Mouse (Mus musculus): Measurements from ENCODE around the gene Myrfl. TPM values are rescaled to one million over a fixed set of nuclear protein-coding genes. Genes with fewer than 3 reads are reported as not detected.

Gene Myrfl
- polyA plus RNA-seq (2015; fragmentation: Nextera tagmentation; extraction: Ambion mirVana) = 0.19 and 0.28 TPM in 2 replicates

DNA sequence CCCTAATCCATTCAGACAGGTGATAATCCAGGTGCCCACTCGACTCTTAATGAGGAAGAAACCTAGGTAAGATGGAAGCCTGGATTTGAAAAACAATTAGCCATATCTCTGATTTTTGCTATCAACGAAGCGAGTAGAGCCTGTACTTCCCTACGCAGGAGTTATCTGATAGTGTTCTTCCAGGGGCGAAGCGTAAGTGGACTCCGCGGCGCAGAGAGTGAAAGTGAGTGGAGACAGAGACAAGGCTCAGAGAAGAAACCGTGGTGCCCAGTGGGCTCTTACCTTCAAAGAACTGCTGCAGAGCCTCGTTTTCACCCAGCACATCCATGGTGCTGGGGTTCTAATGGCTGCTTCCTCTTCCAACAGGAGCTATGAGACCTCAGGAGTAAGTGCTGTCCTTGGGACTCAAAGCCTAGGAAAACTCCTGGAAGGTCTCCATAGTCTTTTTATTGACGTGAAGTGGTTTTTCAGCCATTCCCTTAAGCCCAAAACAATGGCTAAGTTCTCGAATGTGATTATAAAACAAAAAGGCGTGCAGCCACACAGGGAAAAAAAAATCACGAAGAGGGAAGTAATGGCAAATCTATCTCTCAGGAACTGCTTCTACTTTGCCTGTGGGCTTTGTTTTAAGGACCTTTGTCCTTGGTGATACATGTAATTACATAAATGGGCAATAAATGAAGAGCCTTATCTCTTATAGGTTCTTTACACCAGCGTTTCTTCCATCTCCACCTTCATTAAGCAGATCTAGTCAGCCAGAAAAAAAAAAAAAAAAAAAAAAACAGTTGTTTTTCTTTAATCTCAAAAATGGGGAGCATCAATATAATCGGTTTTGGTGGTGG lies at the start of gene Myrfl:
TSS of gene Myrfl (minus strand) at position 584 of the 842 bp plus-strand sequence.
- Histone ChIP-seq H3K4me2 (no peak within 1 kb of the TSS), H3K27me3 (no peaks in the 10 kb centered on the region), H3K4me3 (no peak within 1 kb of the TSS), H3K27ac (no peak within 1 kb of the TSS), H3K9me3 (replicated peaks) (no peaks in the 10 kb centered on the region), H3K9ac (no peak within 1 kb of the TSS), H3K4me1 (replicated peaks) (no peaks in the 10 kb centered on the region), H3K36me3 (no peaks in the 10 kb centered on the region)
- 68% methylated on average over 17 of the region's 17 CpGs for WGBS
- no peak for ATAC-seq (replicated peaks; ENCODE audit: insufficient number of reproducible peaks, insufficient read depth, low FRiP score, low read depth)

DNA sequence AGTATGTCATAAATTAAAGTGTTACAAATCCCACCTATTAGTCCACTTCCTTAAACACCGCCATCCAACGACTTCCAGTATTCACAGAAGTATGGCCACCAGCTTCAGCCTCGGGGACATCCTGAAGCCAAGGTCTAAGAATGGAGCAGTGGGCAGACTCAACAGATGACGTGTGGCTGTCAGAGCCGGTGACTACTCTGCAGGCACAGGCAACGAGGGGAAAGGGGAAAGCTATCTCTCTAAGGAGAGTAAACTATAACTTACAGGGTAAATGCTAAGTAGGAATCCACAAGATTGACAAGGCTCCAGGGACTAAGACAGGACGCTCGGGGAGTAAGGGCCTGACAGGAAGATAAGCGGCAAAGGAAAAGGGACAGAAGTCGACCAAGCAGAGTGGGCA lies 48.2 kb upstream of the Myrfl start:
- H3K36me3 ChIP-seq = peaks cover 9% of the 10 kb centered on the region

DNA sequence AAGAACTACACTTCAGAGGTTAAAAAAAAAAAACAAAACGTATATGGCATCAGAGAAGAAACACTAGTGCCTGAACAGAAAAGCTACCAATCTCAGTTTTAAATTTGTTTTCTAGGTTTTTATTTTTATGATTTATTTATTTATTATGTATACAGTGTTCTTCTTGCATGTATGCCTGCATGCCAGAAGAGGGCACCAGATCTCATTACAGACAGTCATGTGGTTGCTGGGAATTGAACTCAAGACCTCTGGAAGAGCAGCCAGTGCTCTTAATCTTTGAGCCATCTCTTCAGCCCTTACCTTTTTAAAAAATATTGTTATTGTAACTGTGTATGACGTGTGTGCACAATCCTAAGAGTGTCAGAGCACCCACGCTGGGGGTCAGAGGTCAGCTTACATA lies 47.4 kb upstream of the Myrfl start:
- Histone ChIP-seq H3K4me1 (replicated peaks) (peaks cover 24% of the 10 kb centered on the region), H3K27me3 (no peaks in the 10 kb centered on the region), H3K36me3 (peaks cover 13% of the 10 kb centered on the region), H3K27ac (0 out of 2 replicates have a peak overlapping the region, but pooled peaks have one; percentile 75), H3K4me3 (no peak overlapping the region), H3K4me2 (no peak overlapping the region), H3K9me3 (replicated peaks) (no peaks in the 10 kb centered on the region), H3K9ac (no peak overlapping the region)
- no peak for ATAC-seq (replicated peaks; ENCODE audit: insufficient number of reproducible peaks, insufficient read depth, low FRiP score, low read depth)
- WGBS = 91% methylated on average over 3 of the region's 3 CpGs

More for the DNA sequence above, 48.2 kb upstream of the Myrfl start:
- H3K4me3 ChIP-seq = no peak overlapping the region; the same call in 1 of the 2 replicates
- 27% methylated on average over 10 of the region's 10 CpGs for WGBS
- H3K4me1 ChIP-seq (replicated peaks) = peaks cover 24% of the 10 kb centered on the region
- no peaks in the 10 kb centered on the region for H3K9me3 ChIP-seq (replicated peaks)
- no peaks in the 10 kb centered on the region for H3K27me3 ChIP-seq
- H3K9ac ChIP-seq = peak overlapping the region; percentile 4; the same call in 1 of the 2 replicates
- H3K4me2 ChIP-seq = peak overlapping the region; percentile 35
- H3K27ac ChIP-seq = peak overlapping the region; percentile 75
- no peak; the same call in 1 of the 2 replicates for ATAC-seq (replicated peaks; ENCODE audit: insufficient number of reproducible peaks, insufficient read depth, low FRiP score, low read depth)

DNA sequence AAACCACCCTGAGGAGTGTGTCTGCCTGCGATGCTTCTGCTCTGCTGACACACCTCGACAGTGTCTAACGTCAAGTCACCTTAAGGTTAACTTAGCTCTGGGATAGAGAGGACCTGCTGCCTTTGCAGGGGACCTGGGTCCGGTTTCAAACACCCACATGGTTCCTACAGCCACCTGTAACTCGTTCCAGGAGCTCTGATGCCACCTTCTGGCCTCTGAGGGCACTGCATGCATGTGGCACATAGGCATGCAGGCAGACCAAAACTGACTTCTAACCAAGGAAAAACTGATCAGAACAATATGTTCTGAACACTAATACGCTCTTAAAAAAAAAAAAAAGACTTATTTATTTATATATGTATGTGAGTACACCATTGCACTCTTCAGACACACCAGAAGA lies 46.3 kb upstream of the Myrfl start:
- Histone ChIP-seq H3K27me3 (no peaks in the 10 kb centered on the region), H3K4me3 (no peak overlapping the region), H3K4me1 (replicated peaks) (peaks cover 14% of the 10 kb centered on the region; the same call in 1 of the 2 replicates), H3K27ac (no peak overlapping the region), H3K9me3 (replicated peaks) (no peaks in the 10 kb centered on the region), H3K36me3 (peaks cover 23% of the 10 kb centered on the region), H3K9ac (no peak overlapping the region), H3K4me2 (no peak overlapping the region)
- 96% methylated on average over 6 of the region's 6 CpGs for WGBS
- no peak for ATAC-seq (replicated peaks; ENCODE audit: insufficient number of reproducible peaks, insufficient read depth, low FRiP score, low read depth)

DNA sequence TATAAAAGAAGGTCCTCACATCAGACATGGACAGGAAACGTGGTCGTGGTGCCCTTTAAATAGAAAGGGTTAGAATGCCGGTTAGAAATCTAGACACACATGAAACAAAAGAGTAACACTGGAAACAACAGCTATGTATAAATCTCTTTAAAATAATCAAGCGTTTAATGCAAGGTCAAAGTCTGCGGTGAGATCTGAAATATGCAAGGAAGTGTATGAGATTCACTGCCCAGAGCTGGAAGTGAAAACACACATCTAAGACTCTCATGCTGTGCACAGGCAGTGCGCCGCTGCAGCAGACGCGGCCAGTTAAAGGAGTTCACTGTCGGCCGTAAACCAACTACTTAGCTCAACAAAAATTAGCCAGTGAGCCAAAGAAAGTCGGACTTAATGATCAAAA lies 38.3 kb upstream of the Myrfl start:
- H3K4me2 ChIP-seq = no peak overlapping the region
- no peak overlapping the region for H3K4me3 ChIP-seq
- peaks cover 3% of the 10 kb centered on the region; the same call in 1 of the 2 replicates for H3K4me1 ChIP-seq (replicated peaks)
- peaks cover 49% of the 10 kb centered on the region for H3K36me3 ChIP-seq
- H3K9ac ChIP-seq = no peak overlapping the region
- no peak overlapping the region for H3K27ac ChIP-seq
- ATAC-seq (replicated peaks; ENCODE audit: insufficient number of reproducible peaks, insufficient read depth, low FRiP score, low read depth) = no peak
- H3K27me3 ChIP-seq = no peaks in the 10 kb centered on the region
- H3K9me3 ChIP-seq (replicated peaks) = no peaks in the 10 kb centered on the region
- WGBS = 79% methylated on average over 12 of the region's 12 CpGs

DNA sequence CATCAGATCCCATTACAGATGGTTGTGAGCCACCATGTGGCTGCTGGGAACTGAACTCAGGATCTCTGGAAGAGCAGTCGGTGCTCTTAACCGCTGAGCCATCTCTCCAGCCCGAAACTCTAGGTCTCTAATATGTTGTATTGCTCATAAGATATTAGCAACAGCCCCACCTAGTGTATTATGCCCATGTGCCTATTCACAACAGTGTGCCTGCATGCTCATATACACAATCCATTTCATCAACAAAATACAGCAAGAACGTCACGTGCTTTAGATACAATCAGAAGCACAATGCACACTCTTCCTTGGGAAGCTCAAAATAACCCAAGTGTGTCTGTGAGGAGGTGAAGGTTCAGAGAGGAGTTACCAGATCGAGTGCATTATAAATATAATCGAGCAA lies 37.1 kb upstream of the Myrfl start:
- no peak overlapping the region for H3K27ac ChIP-seq
- H3K9ac ChIP-seq = no peak overlapping the region
- H3K4me1 ChIP-seq (replicated peaks) = peaks cover 3% of the 10 kb centered on the region; the same call in 1 of the 2 replicates
- no peak overlapping the region for H3K4me3 ChIP-seq
- H3K36me3 ChIP-seq = peaks cover 43% of the 10 kb centered on the region
- no peaks in the 10 kb centered on the region for H3K9me3 ChIP-seq (replicated peaks)
- ATAC-seq (replicated peaks; ENCODE audit: insufficient number of reproducible peaks, insufficient read depth, low FRiP score, low read depth) = no peak
- H3K27me3 ChIP-seq = no peaks in the 10 kb centered on the region
- 85% methylated on average over 7 of the region's 7 CpGs for WGBS
- H3K4me2 ChIP-seq = no peak overlapping the region

DNA sequence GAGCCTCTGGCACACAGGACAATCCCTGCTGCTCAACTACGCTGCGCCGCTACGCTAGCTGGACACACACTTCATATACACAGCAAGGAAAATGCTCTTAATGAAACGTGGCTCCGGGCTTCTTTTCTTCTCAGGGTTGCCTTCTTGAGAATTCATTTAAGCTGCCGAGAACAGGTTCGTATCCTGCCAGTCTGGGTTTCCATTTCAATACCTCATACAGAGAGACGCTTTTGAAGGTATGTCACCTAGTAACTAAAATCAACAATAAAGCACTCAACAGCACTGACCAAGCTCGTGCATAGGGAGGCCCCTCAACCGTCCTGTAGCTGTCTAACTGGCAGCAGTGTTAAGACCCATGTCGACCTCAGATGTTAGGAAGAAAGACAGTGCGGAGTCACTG lies 35.7 kb upstream of the Myrfl start:
- 87% methylated on average over 13 of the region's 13 CpGs for WGBS
- no peak for ATAC-seq (replicated peaks; ENCODE audit: insufficient number of reproducible peaks, insufficient read depth, low FRiP score, low read depth)

DNA sequence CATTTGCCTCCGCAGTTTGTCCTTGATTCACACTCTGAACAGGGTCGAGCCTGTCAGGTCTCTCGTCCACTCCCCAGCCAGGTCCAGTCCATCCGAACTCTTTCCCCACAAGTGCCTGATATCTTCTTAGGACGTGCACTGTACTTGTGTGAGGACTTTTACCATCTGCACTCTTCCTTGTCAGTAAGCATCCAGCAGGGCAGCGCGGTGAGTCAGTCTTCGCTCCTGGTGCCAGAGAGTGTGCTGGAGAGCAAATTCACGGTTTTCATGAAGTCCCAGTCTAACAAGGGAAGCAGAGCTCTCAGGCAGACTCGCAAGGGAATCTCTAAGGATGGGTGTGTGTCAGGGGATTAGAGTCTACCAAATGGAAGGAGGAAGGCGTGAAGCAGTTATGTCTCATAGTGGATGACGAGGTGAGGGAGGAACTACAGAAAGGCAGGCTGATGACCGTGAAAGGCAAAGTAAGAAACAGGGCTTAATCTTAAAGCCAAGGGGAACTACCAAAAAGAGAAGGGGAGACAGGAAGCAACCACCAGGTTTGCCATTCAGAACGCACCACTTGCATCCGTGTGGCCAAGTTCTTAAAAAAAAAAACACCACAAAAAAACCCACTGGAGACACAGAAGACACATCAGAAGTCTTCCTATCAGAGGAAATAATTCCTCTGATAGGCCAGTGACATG lies 34.9 kb upstream of the Myrfl start:
- ATAC-seq (replicated peaks; ENCODE audit: insufficient number of reproducible peaks, insufficient read depth, low FRiP score, low read depth) = 0 out of 2 replicates have a peak, but pooled peaks have one; percentile 14
- Histone ChIP-seq H3K27ac (no peak overlapping the region), H3K9ac (no peak overlapping the region), H3K4me3 (no peak overlapping the region), H3K36me3 (peaks cover 34% of the 10 kb centered on the region), H3K27me3 (no peaks in the 10 kb centered on the region), H3K4me2 (no peak overlapping the region), H3K4me1 (replicated peaks) (peaks cover 3% of the 10 kb centered on the region; the same call in 1 of the 2 replicates), H3K9me3 (replicated peaks) (no peaks in the 10 kb centered on the region)
- WGBS = 74% methylated on average over 15 of the region's 15 CpGs

More for the DNA sequence above, 35.7 kb upstream of the Myrfl start:
- H3K27me3 ChIP-seq = no peaks in the 10 kb centered on the region
- H3K9ac ChIP-seq = no peak overlapping the region
- H3K36me3 ChIP-seq = peaks cover 35% of the 10 kb centered on the region
- H3K4me2 ChIP-seq = no peak overlapping the region
- H3K4me1 ChIP-seq (replicated peaks) = peaks cover 3% of the 10 kb centered on the region; the same call in 1 of the 2 replicates
- no peak overlapping the region for H3K27ac ChIP-seq
- no peak overlapping the region for H3K4me3 ChIP-seq
- H3K9me3 ChIP-seq (replicated peaks) = no peaks in the 10 kb centered on the region

DNA sequence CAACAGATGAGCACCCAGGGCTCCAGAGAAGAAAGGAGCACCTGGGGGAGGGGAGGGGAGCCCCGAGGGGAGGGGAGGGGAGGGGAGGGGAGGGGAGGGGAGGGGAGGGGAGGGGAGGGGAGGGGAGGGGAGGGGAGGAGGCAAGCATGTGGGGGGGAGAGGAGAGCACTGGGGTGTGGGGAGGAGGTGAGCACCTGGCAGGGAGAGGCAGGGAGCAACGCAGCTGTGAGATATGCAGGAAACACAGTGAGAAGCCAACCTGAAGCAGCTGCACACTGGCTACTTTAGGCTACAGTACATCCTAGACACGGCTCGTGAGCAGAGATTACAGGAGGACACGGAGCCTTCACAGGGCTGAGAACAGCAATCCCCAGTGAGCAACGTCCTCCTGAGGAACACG lies 34.2 kb upstream of the Myrfl start:
- Histone ChIP-seq H3K4me3 (no peak overlapping the region), H3K27me3 (no peaks in the 10 kb centered on the region), H3K4me2 (no peak overlapping the region), H3K9me3 (replicated peaks) (no peaks in the 10 kb centered on the region), H3K9ac (no peak overlapping the region), H3K27ac (no peak overlapping the region), H3K36me3 (peaks cover 29% of the 10 kb centered on the region), H3K4me1 (replicated peaks) (peaks cover 3% of the 10 kb centered on the region; the same call in 1 of the 2 replicates)
- WGBS = 61% methylated on average over 6 of the region's 7 CpGs
- no peak for ATAC-seq (replicated peaks; ENCODE audit: insufficient number of reproducible peaks, insufficient read depth, low FRiP score, low read depth)

DNA sequence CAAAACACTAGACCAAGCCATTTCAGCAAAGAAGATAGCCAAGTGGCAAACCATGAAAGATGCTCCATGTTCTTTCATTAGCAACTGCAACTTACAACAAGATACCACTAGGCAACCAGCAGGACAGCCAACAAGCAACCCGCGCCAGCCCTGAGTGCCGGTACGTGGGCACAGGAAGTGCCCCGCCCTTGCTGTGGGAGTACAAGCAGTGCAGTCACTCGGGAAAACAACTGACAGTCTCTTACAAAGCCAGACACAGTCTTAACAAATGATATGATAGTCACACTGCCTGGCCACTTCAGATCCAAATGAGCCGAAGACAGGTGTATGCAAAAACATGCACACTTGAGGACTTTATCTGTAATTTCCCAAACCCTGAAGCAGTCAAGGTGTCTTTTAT lies 33.8 kb upstream of the Myrfl start:
- WGBS = 53% methylated on average over 7 of the region's 7 CpGs
- Histone ChIP-seq H3K9ac (no peak overlapping the region), H3K4me3 (no peak overlapping the region), H3K27ac (no peak overlapping the region), H3K9me3 (replicated peaks) (no peaks in the 10 kb centered on the region), H3K4me2 (no peak overlapping the region), H3K36me3 (peaks cover 33% of the 10 kb centered on the region), H3K4me1 (replicated peaks) (peaks cover 3% of the 10 kb centered on the region; the same call in 1 of the 2 replicates), H3K27me3 (no peaks in the 10 kb centered on the region)
- ATAC-seq (replicated peaks; ENCODE audit: insufficient number of reproducible peaks, insufficient read depth, low FRiP score, low read depth) = no peak

DNA sequence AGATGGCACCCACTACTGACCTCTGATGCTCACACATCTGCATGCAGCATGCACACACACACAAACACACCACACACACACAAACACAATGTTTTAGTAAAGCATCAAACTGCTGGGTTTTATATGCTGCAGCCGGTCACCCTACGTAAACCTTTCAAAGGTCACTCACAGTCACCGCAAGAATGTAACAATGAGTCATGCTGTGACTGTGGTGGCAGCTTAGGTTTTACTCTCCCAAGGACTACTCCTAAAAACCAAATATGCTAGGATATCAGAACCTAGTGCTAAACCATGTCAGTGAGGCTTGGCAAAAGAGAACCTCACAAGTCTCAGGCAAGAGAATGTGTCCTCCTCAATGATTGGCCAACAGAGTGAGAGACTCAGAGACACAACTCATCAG lies 32.1 kb upstream of the Myrfl start:
- peaks cover 35% of the 10 kb centered on the region for H3K36me3 ChIP-seq
- WGBS = 88% methylated on average over 3 of the region's 3 CpGs

More for the DNA sequence above, 32.1 kb upstream of the Myrfl start:
- H3K9me3 ChIP-seq (replicated peaks) = no peaks in the 10 kb centered on the region
- no peak overlapping the region for H3K27ac ChIP-seq
- no peak for ATAC-seq (replicated peaks; ENCODE audit: insufficient number of reproducible peaks, insufficient read depth, low FRiP score, low read depth)
- no peak overlapping the region for H3K9ac ChIP-seq
- H3K27me3 ChIP-seq = no peaks in the 10 kb centered on the region
- H3K4me1 ChIP-seq (replicated peaks) = peaks cover 3% of the 10 kb centered on the region; the same call in 1 of the 2 replicates
- no peak overlapping the region for H3K4me2 ChIP-seq
- H3K4me3 ChIP-seq = no peak overlapping the region

Measured in heart, embryonic 15.5 days (tissue).